Mouse (Mus musculus) embryonic stem cell, embryonic (primary cell): ENCODE data around the gene Gm10024.
"Not testable (repeated sequence)": the region's sequence is repeated elsewhere in the genome, so short reads cannot be mapped to it uniquely, and the experiment has no call there.

ENCODE experiments used
- CTCF ChIA-PET, 4 experiments: fragments of 300-600 bp in 2 of 4; fragments of 350-600 bp in 2 of 4; sonication (Branson Sonifier 250); formaldehyde crosslinking; loops; one replicate each; lab custom pipeline; 2022; ENCODE audit warnings: inconsistent platforms in 2 of 4; lab: Charles Lee
- POLR2A ChIA-PET, 4 experiments: fragments of 300-600 bp in 2 of 4; fragments of 350-600 bp in 2 of 4; sonication (Branson Sonifier 250); formaldehyde crosslinking; loops; one replicate each; lab custom pipeline; 2022; ENCODE audit warnings: antibody characterized with exemption in 4 of 4, inconsistent platforms in 1 of 4; lab: Charles Lee

Gm10024 gene

GRCm38 (mm10) chr10:77711157-77711556 lies at the start of gene Gm10024:
Gm10024 (plus strand) TSS chr10:77711457.
- POLR2A ChIA-PET, CTCF ChIA-PET: not testable (repeated sequence)

DNA sequence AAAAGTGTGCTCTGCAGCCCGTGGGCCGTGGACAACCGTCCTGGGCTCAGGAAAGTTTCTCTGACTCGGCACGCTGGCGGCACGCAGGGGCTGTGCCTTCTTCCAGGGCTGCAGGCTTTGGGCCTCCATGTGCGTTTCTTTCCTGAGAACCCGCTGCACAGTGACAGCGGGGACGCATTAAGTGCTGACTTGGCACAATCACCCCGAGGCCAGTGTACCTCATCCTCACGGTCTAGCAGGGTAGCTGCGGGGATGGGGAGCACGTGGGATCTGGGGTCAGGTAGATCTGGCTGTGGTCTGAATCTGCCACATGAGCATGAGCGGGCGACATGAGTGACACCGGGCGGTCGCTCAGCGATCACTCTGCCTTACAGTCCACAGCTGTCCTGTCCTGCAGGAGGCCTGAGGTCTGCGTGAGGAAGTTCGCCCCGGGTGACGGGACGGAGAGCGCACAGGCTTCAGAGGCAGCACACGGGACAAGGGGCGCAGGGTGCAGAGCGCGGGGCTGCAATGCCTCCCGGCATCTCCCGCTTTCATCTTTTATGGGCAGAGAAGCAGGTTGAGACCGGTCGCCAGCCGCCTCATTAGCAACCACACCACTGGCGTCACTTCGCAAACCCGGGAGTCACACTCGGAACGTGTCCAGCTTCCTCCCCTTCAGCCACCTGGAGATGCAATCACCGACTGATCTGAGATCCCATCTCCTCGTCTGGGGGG lies 47.1 kb upstream of the Gm10024 start:
- CTCF ChIA-PET: interaction anchor here in 1 of 4 experiments (0.6 kb wide), 2 partner anchors 61 to 327 kb away, joined by 3 read pairs; no protein-coding TSS in a partner anchor
- POLR2A ChIA-PET: interaction anchor here in 2 of 4 experiments (0.5 to 1.2 kb wide), 2 partner anchors 15 to 20 kb away, joined by 3 to 4 read pairs; no protein-coding TSS in a partner anchor

GRCm38 (mm10) chr10:77666342-77666741 lies 44.9 kb upstream of the Gm10024 start:
- ChIA-PET POLR2A (interaction anchor here in 2 of 4 experiments (0.6 to 0.9 kb wide), 2 partner anchors 18 to 269 kb away, joined by 3 to 6 read pairs; no protein-coding TSS in a partner anchor), CTCF (interaction anchor here in 2 of 4 experiments (0.6 to 1.2 kb wide), 2 partner anchors 115 to 212 kb away, joined by 3 read pairs; no protein-coding TSS in a partner anchor)

DNA sequence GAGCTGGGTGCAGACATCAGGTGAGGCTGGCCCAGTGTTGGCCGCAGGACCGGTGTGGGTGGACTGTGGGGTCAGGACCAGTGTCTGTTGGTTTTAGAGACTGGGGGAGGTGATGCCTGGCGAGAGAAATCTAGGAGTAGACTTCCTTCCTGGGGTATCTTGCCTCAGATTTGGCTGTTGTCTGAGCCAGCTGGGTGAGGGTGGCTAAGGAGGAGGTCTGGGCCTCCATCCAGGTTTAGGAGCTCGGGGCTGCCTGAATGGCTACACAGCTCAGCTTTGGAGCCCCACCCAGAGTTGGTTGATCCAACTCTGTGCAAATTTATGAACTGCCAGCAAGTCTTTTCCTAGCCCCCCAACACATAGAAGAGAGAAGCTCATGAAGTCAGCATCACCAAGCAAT lies 43.9 kb upstream of the Gm10024 start:
- POLR2A ChIA-PET: interaction anchor here in 1 of 4 experiments (0.7 kb wide), 1 partner anchor 19 kb away, joined by 4 read pairs; the partner anchor contains the start of gene Tspear
- CTCF ChIA-PET: interaction anchor here in 1 of 4 experiments (1.2 kb wide), 1 partner anchor 211 kb away, joined by 3 read pairs; no protein-coding TSS in a partner anchor

DNA sequence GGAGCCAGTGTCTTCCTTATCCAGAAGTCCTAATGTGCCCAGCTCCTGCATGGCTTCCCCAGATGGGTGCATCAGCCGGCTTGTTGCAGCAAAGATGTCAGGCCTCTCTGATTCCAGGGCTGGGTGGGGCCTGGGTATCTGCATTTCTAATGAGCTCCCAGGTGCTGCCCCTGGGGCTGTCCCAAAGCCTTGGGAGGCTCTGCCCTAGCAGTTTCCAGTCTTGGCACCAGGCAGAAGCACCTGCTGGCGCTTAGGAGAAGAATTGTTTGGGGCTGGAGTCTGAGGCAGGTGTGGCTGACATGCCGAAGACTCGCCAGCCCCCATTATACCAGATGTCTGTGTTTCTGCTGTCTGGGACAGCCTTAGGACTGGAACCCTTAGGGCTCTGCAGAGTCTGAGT lies 40.5 kb upstream of the Gm10024 start:
- ChIA-PET CTCF (interaction anchor here in 1 of 4 experiments (0.6 kb wide), 1 partner anchor 339 kb away, joined by 4 read pairs; the partner anchor contains the start of gene Pfkl), POLR2A (no interaction called here)

GRCm38 (mm10) chr10:77671519-77671918 lies 39.7 kb upstream of the Gm10024 start:
- CTCF ChIA-PET: no interaction called here
- POLR2A ChIA-PET: interaction anchor here in 1 of 4 experiments (0.6 kb wide), 1 partner anchor 640 kb away, joined by 3 read pairs; no protein-coding TSS in a partner anchor

- POLR2A ChIA-PET: interaction anchor here in 1 of 4 experiments (1.3 kb wide), 1 partner anchor 101 kb away, joined by 3 read pairs; no protein-coding TSS in a partner anchor
- CTCF ChIA-PET: no interaction called here
Measured at GRCm38 (mm10) chr10:77673765-77674164, 37.5 kb upstream of the Gm10024 start.

DNA sequence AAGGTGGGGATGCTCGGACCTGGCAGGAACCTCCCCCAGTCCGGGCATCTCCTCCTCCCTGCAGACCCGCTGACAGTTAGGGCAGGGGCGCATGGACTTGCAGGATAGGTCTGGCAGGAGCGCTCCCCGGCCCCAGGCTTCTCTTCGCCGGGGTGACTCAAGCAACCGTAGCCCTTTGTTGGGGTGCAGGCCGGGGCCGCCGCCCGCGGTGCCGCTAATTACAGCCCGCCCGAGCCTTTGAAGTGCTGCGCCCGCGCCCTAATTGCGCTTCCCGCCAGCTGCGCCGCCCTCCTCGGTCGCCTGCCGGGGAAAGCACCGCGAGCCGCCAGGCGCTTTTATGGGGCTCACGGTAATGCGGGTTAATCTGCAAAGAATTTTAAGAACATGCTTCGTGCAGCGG lies 33.7 kb upstream of the Gm10024 start:
- CTCF ChIA-PET: no interaction called here
- POLR2A ChIA-PET: no interaction called here

DNA sequence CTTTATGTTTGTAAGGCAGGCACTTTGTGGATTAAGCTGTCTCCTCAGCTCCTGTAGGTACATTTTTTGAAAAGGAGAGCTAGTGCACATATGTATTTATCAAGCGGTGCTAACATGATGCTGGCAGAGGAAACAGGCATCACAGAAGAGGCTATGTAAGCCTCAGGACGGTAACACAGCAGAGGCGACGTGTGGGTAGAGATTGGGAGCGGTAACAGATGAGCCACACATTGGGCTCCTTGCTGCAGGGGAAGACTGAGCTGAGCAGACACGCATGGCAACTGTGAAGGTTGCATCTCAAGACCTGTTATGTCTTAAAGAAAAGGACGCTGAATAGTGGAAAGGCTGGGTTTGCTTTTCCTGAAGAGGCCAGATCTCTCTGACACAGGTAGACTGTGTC lies 28.3 kb upstream of the Gm10024 start:
- POLR2A ChIA-PET: interaction anchor here in 2 of 4 experiments (0.7 to 1.1 kb wide), 2 partner anchors 50 to 57 kb away, joined by 3 to 7 read pairs; no protein-coding TSS in a partner anchor
- CTCF ChIA-PET: no interaction called here

DNA sequence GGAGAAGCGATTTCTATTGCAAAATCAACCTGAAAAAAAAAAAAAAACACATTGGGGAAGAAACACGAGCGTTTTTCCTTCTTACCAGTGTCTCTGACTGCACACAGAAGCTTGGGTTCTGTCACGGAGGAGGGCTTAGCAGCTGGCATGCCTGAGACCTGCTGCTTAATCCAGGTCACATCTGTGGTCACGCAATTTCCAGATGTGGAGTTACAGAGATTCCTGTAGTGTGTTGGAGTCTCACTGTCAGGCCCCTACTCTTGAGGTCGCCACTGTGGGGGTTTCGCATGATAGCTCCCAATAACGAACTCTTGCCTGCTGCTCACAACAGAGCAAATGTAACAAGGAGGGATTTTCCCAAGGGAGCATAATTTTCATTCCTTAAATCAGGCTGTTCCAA lies 27.1 kb upstream of the Gm10024 start:
- CTCF ChIA-PET: interaction anchor here in 3 of 4 experiments (0.6 to 0.7 kb wide), 4 partner anchors 132 to 533 kb away, joined by 3 to 7 read pairs (median 3); no protein-coding TSS in a partner anchor
- POLR2A ChIA-PET: interaction anchor here in 3 of 4 experiments (0.6 to 1.3 kb wide), 9 partner anchors 17 to 722 kb away, joined by 3 to 6 read pairs (median 3); partner anchors contain the start of genes Krtap10-10 (in 1 of the 3), Pcbp3 (in 1 of the 3) and Pttg1ip (in 1 of the 3)

DNA sequence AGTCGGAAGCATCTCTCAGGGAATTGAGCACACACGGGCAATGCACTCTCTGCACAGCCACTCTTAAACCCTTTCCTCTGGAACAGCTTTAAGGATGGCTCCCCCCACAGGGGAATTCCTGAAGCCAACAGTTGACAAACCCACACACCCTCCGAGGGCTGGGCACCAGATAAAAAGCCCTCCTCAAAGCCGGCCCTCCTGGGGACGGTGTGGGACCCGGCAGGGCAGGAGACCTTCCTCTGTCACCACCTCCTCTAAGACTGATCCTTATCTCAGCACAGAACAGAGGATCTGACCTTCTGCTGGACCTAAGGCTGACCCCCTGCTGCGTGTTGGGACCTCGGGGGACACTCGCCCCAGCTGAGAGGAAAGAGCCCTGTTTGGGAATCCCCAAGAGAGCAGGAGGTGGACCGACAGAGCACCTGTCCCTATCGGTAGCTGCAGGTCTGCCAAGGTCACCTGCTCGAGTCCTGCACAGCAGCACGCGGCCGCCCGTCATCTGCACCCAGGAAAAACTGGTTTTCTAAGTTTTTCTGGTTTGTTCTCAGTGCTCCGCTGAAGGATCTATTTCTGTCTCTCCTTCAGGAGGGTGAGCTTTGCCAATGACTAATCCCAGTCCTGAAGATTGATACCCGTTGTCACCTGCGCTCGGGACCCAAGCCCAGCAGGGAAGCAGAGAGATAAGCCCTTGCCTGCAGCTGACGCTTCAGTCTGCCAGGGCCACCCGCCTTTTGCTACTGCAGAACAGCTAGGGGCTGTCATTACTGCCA lies 25.2 kb upstream of the Gm10024 start, which contains the start of gene Tspear:
Tspear (plus strand) TSS at position 675 of the 770 bp plus-strand sequence.
- POLR2A ChIA-PET: interaction anchor here in 3 of 4 experiments (0.5 to 0.7 kb wide), 4 partner anchors 19 to 1075 kb away, joined by 3 to 4 read pairs (median 3); no protein-coding TSS in a partner anchor

DNA sequence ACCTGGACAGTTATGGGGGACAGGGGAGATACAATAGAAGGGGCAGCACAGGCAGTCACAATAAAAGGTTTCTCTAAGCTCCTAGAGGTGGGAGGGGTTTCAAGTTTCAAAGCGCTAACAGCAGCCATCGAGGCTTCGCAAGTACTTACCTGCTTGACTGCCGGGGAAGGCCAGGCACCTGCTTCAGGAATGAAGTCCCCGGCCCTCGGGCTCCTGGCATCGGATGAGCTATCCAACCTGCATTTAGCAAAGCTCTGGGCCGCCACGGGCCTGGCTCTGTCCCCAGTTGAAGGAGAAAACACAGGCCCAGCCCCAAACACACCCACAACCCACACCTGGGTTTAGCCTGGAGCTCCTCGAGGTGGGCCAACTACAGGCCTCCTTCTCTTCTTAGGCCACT lies 24.2 kb upstream of the Gm10024 start:
- ChIA-PET CTCF (no interaction called here), POLR2A (interaction anchor here in 1 of 4 experiments (0.5 kb wide), 1 partner anchor 211 kb away, joined by 3 read pairs; no protein-coding TSS in a partner anchor)

More for the DNA sequence above, 25.2 kb upstream of the Gm10024 start, which contains the start of gene Tspear:
- CTCF ChIA-PET: interaction anchor here in 2 of 4 experiments (0.6 to 0.8 kb wide), 2 partner anchors 39 to 143 kb away, joined by 3 read pairs; no protein-coding TSS in a partner anchor

DNA sequence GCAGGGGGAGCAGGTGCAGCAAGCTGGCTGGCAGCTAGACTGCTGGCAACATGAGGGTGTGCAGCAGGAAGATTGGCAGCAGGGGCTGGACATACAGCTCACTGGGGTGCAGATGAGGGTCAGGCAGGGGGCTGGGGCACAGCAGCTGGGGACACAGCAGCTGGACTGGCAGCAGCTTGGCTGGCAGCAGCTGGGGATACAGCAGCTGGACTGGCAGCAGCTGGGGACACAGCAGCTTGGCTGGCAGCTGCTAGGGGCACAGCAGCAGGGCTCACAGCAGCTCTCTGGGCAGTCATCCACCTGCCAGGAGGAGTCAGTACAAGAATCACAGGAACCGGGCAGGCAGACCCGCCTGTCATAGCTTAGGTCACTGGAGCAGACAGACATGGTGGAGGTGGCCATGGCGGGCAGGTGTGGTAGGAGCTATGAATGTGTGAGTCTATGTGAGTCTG lies 20.9 kb upstream of the Gm10024 start, which contains the start of gene Gm19402:
Gm19402 (minus strand) TSS at position 402 of the 452 bp plus-strand sequence.
- ChIA-PET POLR2A (interaction anchor here in 1 of 4 experiments (0.6 to 1.2 kb wide), 2 partner anchors 18 to 19 kb away, joined by 3 to 6 read pairs; no protein-coding TSS in a partner anchor), CTCF (interaction anchor here in 1 of 4 experiments (0.6 to 1.0 kb wide), 2 partner anchors 52 to 147 kb away, joined by 3 to 4 read pairs; partner anchors contain the start of gene Gm18596)

DNA sequence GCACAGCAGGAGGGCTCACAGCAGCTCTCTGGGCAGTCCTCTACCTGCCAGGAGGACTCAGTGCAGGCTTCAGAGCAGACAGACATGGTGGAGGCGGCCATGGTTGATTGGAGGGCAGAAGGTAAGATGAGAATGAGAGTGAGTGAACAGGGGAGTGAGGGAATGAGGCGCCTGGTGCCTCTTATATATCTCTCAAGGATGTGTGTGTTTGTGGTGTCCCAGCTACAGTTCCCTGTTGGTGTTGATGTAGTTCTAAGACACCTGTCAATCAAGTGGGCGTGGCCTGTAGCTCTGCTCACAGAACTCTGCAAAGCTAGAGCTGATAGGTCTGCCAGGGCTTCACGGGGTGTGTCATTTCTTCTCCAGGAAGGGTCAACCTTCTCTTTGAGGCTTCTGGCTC lies 14.1 kb upstream of the Gm10024 start, which contains the start of gene Gm9508:
Gm9508 (minus strand) TSS at position 101 of the 400 bp plus-strand sequence.
- ChIA-PET CTCF (interaction anchor here in 3 of 4 experiments (0.6 to 1.1 kb wide), 4 partner anchors 28 to 185 kb away, joined by 3 to 5 read pairs (median 4); no protein-coding TSS in a partner anchor), POLR2A (interaction anchor here in 2 of 4 experiments (0.5 to 1.8 kb wide), 3 partner anchors 9 to 205 kb away, joined by 3 to 6 read pairs (median 4); partner anchors contain the start of gene Lrrc3 (in 1 of the 2))

- POLR2A ChIA-PET: no interaction called here
- CTCF ChIA-PET: interaction anchor here in 1 of 4 experiments (0.6 kb wide), 1 partner anchor 163 kb away, joined by 5 read pairs; no protein-coding TSS in a partner anchor
Measured at GRCm38 (mm10) chr10:77706326-77706725, 4.9 kb upstream of the Gm10024 start, which contains the start of gene Gm10272. Gm10272 (plus strand) TSS chr10:77706626.

GRCm38 (mm10) chr10:77709831-77710230 lies 1.4 kb upstream of the Gm10024 start:
- CTCF ChIA-PET: interaction anchor here in 2 of 4 experiments (0.7 kb wide), 2 partner anchors 10 to 269 kb away, joined by 3 to 4 read pairs; no protein-coding TSS in a partner anchor
- POLR2A ChIA-PET: interaction anchor here in 2 of 4 experiments (0.7 kb wide), 4 partner anchors 19 to 294 kb away, joined by 3 to 6 read pairs (median 5); partner anchors contain the start of gene Gm19402 (in 1 of the 2)

DNA sequence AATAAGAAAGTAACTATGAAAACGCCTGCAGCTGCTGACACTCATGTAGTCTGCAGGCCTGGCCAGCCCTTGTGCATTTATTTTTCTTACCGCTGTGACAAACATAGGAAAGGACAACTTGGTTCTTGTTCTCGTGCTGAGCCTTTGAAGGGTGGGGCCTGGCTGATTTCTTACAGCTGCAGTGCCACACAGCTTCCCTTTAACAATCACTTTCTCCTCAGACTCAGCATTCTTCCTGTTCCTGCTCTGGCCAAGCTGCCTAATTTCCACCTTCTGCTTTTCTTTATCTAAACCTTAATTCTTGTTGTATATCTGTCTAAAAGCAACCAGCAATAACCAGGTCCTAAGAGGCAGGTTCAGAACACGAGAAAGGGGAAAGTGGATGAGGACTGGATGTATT lies 2.5 kb downstream of the Gm10024 start:
- ChIA-PET POLR2A (no interaction called here), CTCF (no interaction called here)
